Mouse (Mus musculus) limb, embryonic 10.5 days (tissue): ENCODE data around the gene Mrpl28. TPM values are rescaled to one million over a fixed set of nuclear protein-coding genes. Genes with fewer than 3 reads are reported as not detected.
"Not testable (repeated sequence)": the region's sequence is repeated elsewhere in the genome, so short reads cannot be mapped to it uniquely, and the experiment has no call there.

Experiments
- DNase-seq: peaks from one replicate; pipeline ENCODE4 v3.0.0-alpha.2; 2017; ENCODE audit warnings: low spot score
- H3K27ac ChIP-seq: fragments of 300-500 bp; sonication (generic); 2 replicates; pipeline ENCODE4 v1.5.1; 2016; ENCODE audit warnings: mild to moderate bottlenecking
- H3K27me3 ChIP-seq: fragments of 300-500 bp; sonication (generic); 2 replicates; pipeline ENCODE4 v1.6.1; 2016; ENCODE audit warnings: low read depth, mild to moderate bottlenecking; ENCODE audit not compliant: poor library complexity, severe bottlenecking
- H3K36me3 ChIP-seq: fragments of 300-500 bp; sonication (generic); 2 replicates; pipeline ENCODE4 v1.6.1; 2016; ENCODE audit warnings: mild to moderate bottlenecking, moderate library complexity
- H3K4me1 ChIP-seq: fragments of 300-500 bp; sonication (generic); 2 replicates; pipeline ENCODE4 v1.6.1; 2016
- H3K4me3 ChIP-seq: fragments of 300-500 bp; sonication (generic); 2 replicates; pipeline ENCODE4 v1.5.1; 2016; ENCODE audit warnings: mild to moderate bottlenecking, moderate library complexity
- H3K9me3 ChIP-seq: fragments of 300-500 bp; sonication (generic); replicated peaks from 2 replicates; pipeline ENCODE4 v1.6.1; 2016; ENCODE audit warnings: mild to moderate bottlenecking
- WGBS: fragments of 180-500 bp; shearing (Covaris S2); methylation state at CpG from one replicate; pipeline ENCODE4 v1.1.7; 2016; 5-methylcytosine and 5-hydroxymethylcytosine counted together
- polyA plus RNA-seq: library from polyadenylated mRNA; unstranded; fragments of >200 nt; fragmentation: Nextera tagmentation; extraction: Ambion mirVana; gene quantifications from 2 replicates; pipeline ENCODE4 v1.2.1, GENCODE M21; 2016

Mrpl28 gene
- polyA plus RNA-seq, 1 experiment from 2014 or later, result 302 TPM

DNA sequence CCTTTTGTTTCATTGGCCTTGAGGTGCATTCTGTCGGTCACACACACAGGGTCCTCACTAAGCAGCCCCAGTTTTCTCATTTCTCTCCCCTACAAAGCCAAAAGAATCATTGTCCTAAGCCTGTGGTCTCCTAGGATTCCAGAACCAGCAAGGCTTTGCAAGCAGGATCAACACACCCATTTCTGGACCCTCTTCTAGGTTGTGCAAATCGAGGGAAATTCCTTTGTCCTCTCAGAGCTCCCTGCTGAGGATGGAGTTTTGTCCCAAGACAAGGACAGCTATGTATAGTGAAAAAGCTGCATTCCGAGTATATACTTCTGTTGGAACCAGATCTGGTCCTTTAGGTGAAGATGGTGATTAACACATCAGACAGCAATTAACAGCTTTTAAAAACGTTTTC is 13.1 kb upstream of the Mrpl28 start:
- WGBS, result 30% methylated on average over 4 of the region's 4 CpGs
- H3K27me3 ChIP-seq, result peaks cover 55% of the 10 kb centered on the region

DNA sequence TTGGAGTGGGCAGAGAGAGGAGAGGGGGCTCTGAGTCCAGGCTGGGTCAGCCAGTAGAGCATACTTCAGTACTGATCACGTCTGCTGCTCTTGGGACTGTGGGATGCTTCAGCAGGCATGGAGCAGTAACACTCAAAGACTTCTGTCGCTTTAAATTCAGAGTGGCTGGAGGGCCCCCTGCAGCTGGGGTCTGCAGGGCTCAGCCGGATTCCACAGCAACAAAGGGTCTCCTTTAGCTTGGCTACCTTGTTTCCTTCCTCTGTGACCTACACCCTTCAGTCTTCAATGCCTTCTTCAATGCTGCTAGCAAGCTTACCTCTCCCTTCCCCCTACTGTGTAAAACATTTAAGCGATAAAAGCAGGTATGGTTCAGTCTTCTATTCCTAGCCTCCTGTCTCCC is 12.3 kb upstream of the Mrpl28 start:
- DNase-seq, result no peak
- Histone ChIP-seq H3K9me3 (no peaks in the 10 kb centered on the region), H3K27me3 (peaks cover 64% of the 10 kb centered on the region), H3K36me3 (no peaks in the 10 kb centered on the region), H3K4me3 (no peak overlapping the region), H3K27ac (0 out of 2 replicates have a peak overlapping the region, but pooled peaks have one; percentile 37), H3K4me1 (peaks cover 25% of the 10 kb centered on the region)
- WGBS, result 4% methylated on average over 4 of the region's 4 CpGs

More for the DNA sequence above, 13.1 kb upstream of the Mrpl28 start:
- no peak overlapping the region for H3K27ac ChIP-seq
- DNase-seq, result no peak
- H3K36me3 ChIP-seq, result no peaks in the 10 kb centered on the region
- peaks cover 25% of the 10 kb centered on the region for H3K4me1 ChIP-seq
- no peak overlapping the region for H3K4me3 ChIP-seq
- H3K9me3 ChIP-seq, result no peaks in the 10 kb centered on the region

DNA sequence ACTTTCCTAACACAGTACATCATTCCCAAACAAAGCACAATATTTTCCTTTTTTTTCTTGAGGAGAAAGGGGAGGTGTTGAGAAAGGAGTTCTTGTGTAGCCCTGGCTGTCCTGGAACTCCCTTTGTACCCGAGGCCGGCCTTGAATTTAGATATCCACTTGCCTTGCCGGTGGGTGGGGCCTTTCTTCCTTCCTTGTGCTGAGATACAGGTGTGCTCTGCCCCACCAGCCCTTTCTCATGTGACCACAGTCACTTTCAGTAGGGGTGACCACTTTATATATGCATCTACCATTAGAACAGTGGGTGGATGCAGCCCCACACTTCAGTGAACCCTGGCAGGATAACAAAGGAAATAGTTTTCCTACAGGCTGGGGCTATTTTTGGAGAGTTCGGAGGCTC is 11.6 kb upstream of the Mrpl28 start:
- Histone ChIP-seq H3K4me1 (peaks cover 25% of the 10 kb centered on the region), H3K27me3 (peaks cover 71% of the 10 kb centered on the region), H3K27ac (no peak overlapping the region), H3K4me3 (no peak overlapping the region), H3K9me3 (no peaks in the 10 kb centered on the region), H3K36me3 (no peaks in the 10 kb centered on the region)
- WGBS, result 23% methylated on average over 4 of the region's 4 CpGs
- no peak for DNase-seq

DNA sequence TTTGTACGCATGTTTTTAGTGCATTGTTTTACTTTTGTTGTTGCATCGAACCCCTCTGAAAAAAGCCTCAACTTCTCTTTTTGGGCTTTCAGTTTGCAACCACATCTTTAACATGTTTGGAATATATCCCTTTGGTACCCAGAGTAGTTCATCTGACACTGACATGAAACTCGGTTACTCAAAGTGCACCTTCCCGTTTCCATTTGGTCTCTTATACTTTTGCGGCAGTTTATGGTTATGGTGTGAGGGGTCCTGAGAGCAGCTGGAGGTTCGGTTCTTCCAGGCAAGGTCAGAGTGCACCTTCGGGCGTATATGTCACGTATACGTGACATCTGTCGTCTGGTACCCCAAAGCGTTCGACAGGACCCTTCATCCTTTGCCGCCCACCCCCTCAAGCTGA is 10.5 kb upstream of the Mrpl28 start:
- Histone ChIP-seq H3K4me1 (peaks cover 25% of the 10 kb centered on the region), H3K4me3 (peak overlapping the region; percentile 87), H3K27me3 (peaks cover 81% of the 10 kb centered on the region), H3K36me3 (no peaks in the 10 kb centered on the region), H3K9me3 (no peaks in the 10 kb centered on the region), H3K27ac (peak overlapping the region; percentile 84; the same call in 1 of the 2 replicates)
- 19% methylated on average over 14 of the region's 14 CpGs for whole genome bisulfite sequencing
- DNase-seq, result no peak

DNA sequence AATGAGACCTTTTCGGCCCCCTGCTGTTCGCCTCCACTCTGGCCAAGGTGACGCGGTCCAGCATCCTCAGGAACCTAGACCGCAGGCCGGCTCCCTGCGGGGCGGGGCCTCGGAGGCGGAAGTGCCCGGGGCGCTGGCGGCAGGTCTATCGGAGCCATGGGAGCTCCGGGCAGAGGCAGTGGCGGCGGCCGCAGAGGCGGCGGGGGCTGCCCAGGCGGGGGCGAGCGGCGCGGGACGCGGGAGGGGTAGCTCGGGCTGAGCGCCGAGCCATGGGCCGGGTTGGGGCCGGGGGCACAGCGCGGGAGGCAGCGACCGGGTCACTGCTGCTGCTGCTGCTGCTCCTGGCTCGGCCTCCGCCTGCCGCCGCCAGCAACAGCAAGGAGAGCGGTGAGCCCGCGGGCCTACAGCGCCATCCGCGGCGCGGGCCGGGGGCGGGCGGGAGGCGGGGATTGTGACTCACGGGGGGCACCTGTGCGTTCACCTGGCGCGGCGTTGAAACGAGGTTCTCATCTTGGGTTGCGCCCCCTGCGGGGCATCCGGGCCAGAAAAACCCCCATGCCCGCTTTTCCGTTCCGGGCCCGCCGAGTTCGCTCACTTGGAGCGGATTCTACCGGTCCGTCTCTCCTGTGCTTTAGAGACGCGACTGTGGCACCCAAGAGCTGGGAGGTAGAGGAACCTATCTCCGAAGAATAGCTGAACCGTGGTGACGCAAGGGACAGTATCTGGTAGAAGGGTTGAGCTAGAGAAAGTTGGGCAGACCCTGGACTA is 9.9 kb upstream of the Mrpl28 start, which contains the start of gene Tmem8:
Gene Tmem8, plus strand, starts transcription at position 119 of the 768 bp plus-strand sequence.
- Histone ChIP-seq H3K4me3 (peak within 1 kb of the TSS; percentile 87), H3K36me3 (no peaks in the 10 kb centered on the region), H3K27me3 (peaks cover 87% of the 10 kb centered on the region), H3K9me3 (no peaks in the 10 kb centered on the region), H3K27ac (peak within 1 kb of the TSS; percentile 84), H3K4me1 (peaks cover 25% of the 10 kb centered on the region)
- WGBS, result under 1% methylated on average over 71 of the region's 75 CpGs
- DNase-seq, result peak; percentile 81

DNA sequence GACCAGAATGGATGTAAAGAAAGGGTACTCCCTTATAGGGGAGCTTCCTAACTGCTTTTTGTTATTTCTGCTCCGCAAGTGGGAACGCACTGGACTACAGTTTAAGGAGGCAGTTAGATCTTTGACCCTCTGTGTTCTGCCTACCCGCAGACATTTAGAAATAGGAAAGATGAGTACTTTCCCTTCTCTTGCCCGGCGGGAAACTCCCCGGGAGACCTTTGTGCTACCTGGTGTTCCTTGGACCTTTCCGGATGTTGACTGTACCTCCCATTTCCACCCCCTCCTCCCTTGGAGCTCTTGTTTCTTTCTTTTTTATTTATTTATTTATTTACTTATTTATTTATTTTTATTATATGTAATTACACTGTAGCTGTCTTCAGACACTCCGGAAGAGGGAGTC is 9.2 kb upstream of the Mrpl28 start:
- H3K27ac ChIP-seq, result no peak overlapping the region
- H3K4me1 ChIP-seq, result peaks cover 25% of the 10 kb centered on the region
- peaks cover 94% of the 10 kb centered on the region for H3K27me3 ChIP-seq
- 19% methylated on average over 8 of the region's 8 CpGs for WGBS
- DNase-seq, result no peak
- no peaks in the 10 kb centered on the region for H3K36me3 ChIP-seq
- H3K4me3 ChIP-seq, result peak overlapping the region; percentile 87
- no peaks in the 10 kb centered on the region for H3K9me3 ChIP-seq

DNA sequence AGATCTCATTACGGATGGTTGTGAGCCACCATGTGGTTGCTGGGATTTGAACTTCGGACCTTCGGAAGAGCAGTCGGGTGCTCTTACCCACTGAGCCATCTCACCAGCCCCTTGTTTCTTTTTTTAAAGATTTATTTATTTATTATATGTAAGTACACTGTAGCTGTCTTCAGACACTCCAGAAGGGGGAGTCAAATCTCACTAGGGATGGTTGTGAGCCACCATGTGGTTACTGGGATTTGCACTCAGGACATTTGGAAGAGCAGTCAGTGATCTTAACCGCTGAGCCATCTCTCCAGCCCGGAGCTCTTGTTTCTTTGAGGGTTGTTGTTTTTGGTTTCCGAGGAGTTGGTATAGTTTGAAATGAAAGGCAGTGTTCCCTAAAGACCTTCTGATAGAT is 8.8 kb upstream of the Mrpl28 start:
- not testable (repeated sequence) for H3K27ac ChIP-seq, H3K36me3 ChIP-seq, H3K9me3 ChIP-seq, H3K4me3 ChIP-seq, DNase-seq
- peaks cover 96% of the 10 kb centered on the region for H3K27me3 ChIP-seq
- peaks cover 25% of the 10 kb centered on the region for H3K4me1 ChIP-seq
- WGBS, result 67% methylated on average over 7 of the region's 7 CpGs

DNA sequence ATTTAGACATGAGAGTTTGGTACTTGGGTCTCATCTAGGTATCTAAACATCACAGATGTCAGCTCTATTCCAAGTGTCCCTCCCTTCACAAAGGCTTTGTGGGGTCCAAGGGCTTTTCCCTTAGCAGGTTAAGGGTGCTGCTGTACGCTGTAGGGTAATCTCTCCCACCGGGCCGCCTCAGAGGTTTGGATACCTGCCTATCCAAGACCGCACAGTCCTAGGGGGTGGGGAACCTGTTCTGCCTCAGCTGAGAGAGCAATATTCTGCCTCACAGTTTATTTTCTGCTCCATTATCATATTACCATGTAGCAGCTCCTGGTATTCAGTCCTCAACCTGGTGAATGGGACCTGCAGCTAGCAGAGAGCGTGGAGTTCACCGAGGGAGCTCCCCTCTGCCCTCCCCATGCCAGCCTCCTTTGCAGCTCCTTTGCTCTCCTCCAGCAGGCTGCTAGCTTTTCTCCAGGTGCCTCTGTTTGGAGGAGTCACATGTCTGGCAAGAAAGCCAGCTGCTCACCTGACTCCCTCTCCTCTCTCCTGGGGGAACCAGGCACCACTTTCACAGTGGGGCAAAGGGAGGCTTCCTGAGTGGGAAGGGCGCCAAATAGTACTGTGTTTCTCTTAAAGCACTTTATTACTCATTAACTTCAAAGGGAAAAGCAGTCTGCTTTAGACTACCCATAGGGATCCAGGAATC is 7.9 kb upstream of the Mrpl28 start:
- Histone ChIP-seq H3K4me1 (peaks cover 31% of the 10 kb centered on the region), H3K9me3 (no peaks in the 10 kb centered on the region), H3K27me3 (peaks cover 92% of the 10 kb centered on the region), H3K4me3 (no peak overlapping the region), H3K27ac (no peak overlapping the region), H3K36me3 (no peaks in the 10 kb centered on the region)
- WGBS, result 82% methylated on average over 7 of the region's 7 CpGs
- DNase-seq, result no peak

DNA sequence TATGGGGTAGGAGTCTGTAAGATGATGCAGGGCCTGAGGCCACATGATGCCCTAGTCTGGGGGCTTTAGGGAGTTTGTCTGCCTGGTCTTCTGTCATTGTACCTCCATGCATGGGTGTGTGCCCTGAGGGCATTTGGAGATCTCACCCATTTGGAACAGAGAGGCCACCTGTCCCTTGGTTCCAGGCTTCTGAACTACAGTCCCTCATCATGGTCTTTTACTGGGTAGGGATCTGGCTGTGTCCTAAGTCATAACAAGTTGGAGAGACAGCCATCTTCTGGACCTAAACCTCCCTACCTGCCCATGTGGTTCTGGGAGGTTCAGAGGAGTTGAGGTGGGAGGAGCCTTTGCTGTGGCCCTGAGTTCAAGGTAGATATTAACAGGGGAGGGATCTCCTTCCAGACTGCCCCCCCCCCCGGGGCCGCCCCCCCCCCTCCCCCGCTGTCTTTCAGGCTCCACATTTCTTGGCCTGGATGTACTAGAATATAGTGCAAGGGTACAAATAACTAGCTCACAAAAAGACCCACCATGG is 7.3 kb upstream of the Mrpl28 start:
- DNase-seq, result no peak
- Histone ChIP-seq H3K4me1 (peaks cover 27% of the 10 kb centered on the region), H3K9me3 (no peaks in the 10 kb centered on the region), H3K4me3 (no peak overlapping the region), H3K27ac (no peak overlapping the region), H3K27me3 (peaks cover 85% of the 10 kb centered on the region), H3K36me3 (no peaks in the 10 kb centered on the region)
- 76% methylated on average over 2 of the region's 3 CpGs for WGBS

DNA sequence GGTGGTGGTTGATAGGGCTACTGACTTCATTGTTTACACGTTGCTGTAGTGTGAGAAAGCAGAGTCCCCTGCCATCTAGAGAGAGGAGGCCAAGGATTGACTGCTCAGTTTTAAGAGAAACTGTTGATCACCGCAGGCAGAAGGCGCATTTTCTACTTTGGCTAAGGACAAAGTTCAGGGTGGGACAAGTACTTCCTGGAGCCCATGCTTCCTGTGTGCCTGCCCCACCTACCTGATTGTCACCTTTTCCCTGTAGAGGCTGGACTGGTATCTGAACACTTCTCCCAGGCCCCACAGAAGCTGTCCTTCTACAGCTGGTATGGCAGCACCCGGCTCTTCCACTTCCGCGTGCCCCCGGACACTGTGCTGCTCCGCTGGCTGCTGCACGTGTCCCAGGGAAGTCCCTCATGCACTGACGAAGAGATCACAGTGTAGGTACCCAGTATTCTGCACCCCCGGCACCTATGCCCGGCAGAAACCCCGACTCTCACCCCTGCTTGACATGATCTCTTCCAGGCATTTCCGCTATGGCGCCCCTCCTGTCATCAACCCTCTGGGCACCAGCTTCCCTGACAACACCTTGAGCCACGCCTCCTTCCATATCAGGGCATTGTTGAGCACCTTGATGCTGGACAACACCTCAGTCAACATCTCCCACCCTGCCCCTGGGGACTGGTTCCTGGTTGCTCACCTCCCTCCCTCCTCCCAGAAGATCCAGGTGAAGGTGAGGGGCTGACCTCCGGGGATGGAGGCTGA is 6.6 kb upstream of the Mrpl28 start:
- no peak for DNase-seq
- peaks cover 23% of the 10 kb centered on the region for H3K4me1 ChIP-seq
- H3K27ac ChIP-seq, result no peak overlapping the region
- 87% methylated on average over 17 of the region's 17 CpGs for WGBS
- peaks cover 78% of the 10 kb centered on the region for H3K27me3 ChIP-seq
- H3K4me3 ChIP-seq, result no peak overlapping the region
- H3K9me3 ChIP-seq, result no peaks in the 10 kb centered on the region
- no peaks in the 10 kb centered on the region for H3K36me3 ChIP-seq

DNA sequence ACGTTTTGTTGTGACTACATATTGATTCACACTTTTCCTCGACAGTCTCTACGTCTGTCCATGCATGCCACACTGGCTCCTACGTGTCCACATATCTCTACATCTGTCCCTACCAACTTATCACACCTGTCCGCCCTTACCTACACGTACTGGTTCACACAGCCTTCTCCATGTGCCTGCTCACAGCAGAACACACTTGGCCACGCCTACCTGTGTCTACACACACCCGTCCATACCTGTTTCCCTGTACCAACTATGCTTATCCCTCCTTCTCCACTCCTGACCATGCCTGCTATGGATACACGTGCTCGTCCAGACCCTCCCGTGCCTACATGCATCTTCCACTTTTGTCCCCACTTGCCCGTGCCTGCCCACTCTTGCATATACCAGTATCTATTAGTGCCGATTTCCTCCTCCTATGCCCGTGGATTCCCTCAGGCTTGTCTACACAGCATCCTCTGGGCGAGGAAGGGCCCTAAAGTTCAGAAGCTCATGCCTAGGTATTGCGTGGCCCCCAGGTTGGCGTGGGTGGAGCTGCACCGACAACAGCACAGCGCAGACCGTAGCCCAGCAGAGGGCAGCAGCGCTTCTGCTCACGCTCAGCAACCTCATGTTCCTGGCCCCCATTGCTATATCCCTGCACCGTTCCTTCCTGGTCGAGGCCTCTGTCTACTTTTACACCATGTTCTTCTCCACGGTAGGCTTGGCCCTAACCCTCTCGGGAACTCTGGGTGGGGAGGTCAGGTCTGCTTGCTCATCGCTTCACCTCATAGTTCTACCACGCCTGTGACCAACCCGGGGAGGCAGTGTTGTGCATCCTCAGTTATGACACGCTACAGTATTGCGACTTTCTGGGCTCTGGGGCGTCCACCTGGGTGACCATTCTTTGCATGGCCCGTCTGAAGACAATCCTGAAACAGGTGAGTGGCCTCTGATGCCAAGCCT is 3.3 kb upstream of the Mrpl28 start:
- H3K4me1 ChIP-seq, result peaks cover 25% of the 10 kb centered on the region
- H3K36me3 ChIP-seq, result peaks cover 7% of the 10 kb centered on the region
- DNase-seq, result peak; percentile 72
- peaks cover 46% of the 10 kb centered on the region for H3K27me3 ChIP-seq
- H3K9me3 ChIP-seq, result no peaks in the 10 kb centered on the region
- no peak overlapping the region for H3K27ac ChIP-seq
- no peak overlapping the region for H3K4me3 ChIP-seq
- 53% methylated on average over 33 of the region's 33 CpGs for WGBS
